Mouse (Mus musculus) gastrocnemius, adult 2 months (tissue): ENCODE results near the gene Slc43a1. TPM values are rescaled to one million over a fixed set of nuclear protein-coding genes. Genes with fewer than 3 reads are reported as not detected.
A peak's percentile ranks its signal among the peaks of the same experiment; 100 is the strongest.

Experiments
- DNase-seq: peaks from one replicate; pipeline ENCODE4 v3.0.0; 2022
- H3K27ac ChIP-seq: fragments of 200-600 bp; 2 replicates; pipeline ENCODE4 v1.8.1; 2022; ENCODE audit warnings: mild to moderate bottlenecking
- H3K4me3 ChIP-seq: fragments of 200-600 bp; 2 replicates; pipeline ENCODE4 v1.8.1; 2022; ENCODE audit warnings: mild to moderate bottlenecking, moderate library complexity
- CTCF ChIP-seq: fragments of 200-600 bp; IDR thresholded peaks from 2 replicates; pipeline ENCODE4 v1.8.1; 2022; ENCODE audit warnings: antibody characterized with exemption, mild to moderate bottlenecking, moderate library complexity
- intact Hi-C: fragments of 180-260 bp; cut with DNase I; formaldehyde crosslinking; loops from one replicate; pipeline ENCODE4 v1.15.1; 2025
- total RNA-seq, 2 experiments: library from RNA; stranded (reverse); gene quantifications; 2 replicates each; pipeline ENCODE4 v1.2.3; 2021

Gene Slc43a1
- total RNA-seq, 2 experiments from 2014 or later, result 6.3 to 11.6 TPM

GRCm38 (mm10) chr2:84883084-84883483 lies 44.4 kb downstream of the Slc43a1 start:
- TF ChIP-seq CTCF, result no peak
- Histone ChIP-seq H3K27ac (no peak overlapping the region), H3K4me3 (no peak overlapping the region)
- intact Hi-C loops, result no loop called here
- no peak for DNase-seq

- H3K27ac ChIP-seq, result no peak overlapping the region
- no peak for TF ChIP-seq CTCF
- DNase-seq, result no peak
- H3K4me3 ChIP-seq, result no peak overlapping the region
- intact Hi-C loops, result no loop called here
Measured at GRCm38 (mm10) chr2:84883530-84883929, 44.9 kb downstream of the Slc43a1 start.

GRCm38 (mm10) chr2:84883942-84884341 lies 45.3 kb downstream of the Slc43a1 start:
- intact Hi-C loops, result no loop called here
- H3K27ac ChIP-seq, result no peak overlapping the region
- no peak for DNase-seq
- no peak for TF ChIP-seq CTCF
- no peak overlapping the region for H3K4me3 ChIP-seq

GRCm38 (mm10) chr2:84884611-84885010 lies 46.0 kb downstream of the Slc43a1 start:
- Histone ChIP-seq H3K4me3 (no peak overlapping the region), H3K27ac (no peak overlapping the region)
- no peak for TF ChIP-seq CTCF
- no peak for DNase-seq
- intact Hi-C loops, result loop anchor here (5.0 kb wide), 1 partner anchor 123 kb away; no protein-coding TSS in a partner anchor

GRCm38 (mm10) chr2:84885084-84886055 lies 46.7 kb downstream of the Slc43a1 start:
- no peak for TF ChIP-seq CTCF
- no peak overlapping the region for H3K4me3 ChIP-seq
- H3K27ac ChIP-seq, result no peak overlapping the region
- DNase-seq, result no peak
- intact Hi-C loops, result loop anchor here (5.0 kb wide), 1 partner anchor 122 kb away; no protein-coding TSS in a partner anchor

GRCm38 (mm10) chr2:84886234-84886731 lies 47.6 kb downstream of the Slc43a1 start, which contains the start of gene Rtn4rl2:
Gene Rtn4rl2, minus strand, starts transcription at chr2:84886710.
- no peak for TF ChIP-seq CTCF
- Histone ChIP-seq H3K4me3 (peak within 1 kb of the TSS; percentile 70), H3K27ac (peak within 1 kb of the TSS; percentile 46; the same call in 1 of the 2 replicates)
- intact Hi-C loops, result loop anchor here (5.0 kb wide), 1 partner anchor 121 kb away; no protein-coding TSS in a partner anchor
- no peak for DNase-seq

GRCm38 (mm10) chr2:84886821-84887281 lies 48.2 kb downstream of the Slc43a1 start:
- intact Hi-C loops, result loop anchor here (5.0 kb wide), 1 partner anchor 120 kb away; no protein-coding TSS in a partner anchor
- peak overlapping the region; percentile 70 for H3K4me3 ChIP-seq
- peak overlapping the region; percentile 31; the same call in 1 of the 2 replicates for H3K27ac ChIP-seq
- TF ChIP-seq CTCF, result no peak
- DNase-seq, result no peak

- peak; percentile 42 for DNase-seq
- intact Hi-C loops, result loop anchor here (5.0 kb wide), 1 partner anchor 120 kb away; no protein-coding TSS in a partner anchor
- peak; percentile 22; the same call in 1 of the 2 replicates for TF ChIP-seq CTCF
- Histone ChIP-seq H3K4me3 (peak overlapping the region; percentile 70), H3K27ac (peak overlapping the region; percentile 46)
Measured at GRCm38 (mm10) chr2:84887411-84888271, 49.0 kb downstream of the Slc43a1 start.

GRCm38 (mm10) chr2:84888657-84889315 lies 50.1 kb downstream of the Slc43a1 start:
- TF ChIP-seq CTCF, result peak; percentile 81
- peak; percentile 83 for DNase-seq
- intact Hi-C loops, result loop anchor here (5.0 kb wide), 1 partner anchor 119 kb away; no protein-coding TSS in a partner anchor
- Histone ChIP-seq H3K27ac (peak overlapping the region; percentile 54), H3K4me3 (peak overlapping the region; percentile 64)

GRCm38 (mm10) chr2:84889316-84890044 lies 50.8 kb downstream of the Slc43a1 start:
- peak; percentile 25 for DNase-seq
- Histone ChIP-seq H3K27ac (peak overlapping the region; percentile 54), H3K4me3 (peak overlapping the region; percentile 64)
- intact Hi-C loops, result loop anchor here (1.0 to 5.0 kb wide), 4 partner anchors 21 to 432 kb away; no protein-coding TSS in a partner anchor
- no peak for TF ChIP-seq CTCF

GRCm38 (mm10) chr2:84890045-84890340 lies 51.3 kb downstream of the Slc43a1 start:
- Histone ChIP-seq H3K27ac (no peak overlapping the region), H3K4me3 (no peak overlapping the region)
- peak; percentile 86 for DNase-seq
- peak; percentile 86 for TF ChIP-seq CTCF
- intact Hi-C loops, result loop anchor here (1.0 to 5.0 kb wide), 3 partner anchors 21 to 433 kb away; no protein-coding TSS in a partner anchor
